Mouse (Mus musculus): ENCODE measurements around the gene Uqcrfs1. TPM values are rescaled to one million over a fixed set of nuclear protein-coding genes. Genes with fewer than 3 reads are reported as not detected.

The Uqcrfs1 gene
- 100 to 1,000 TPM; 462 to 488 (median 468) TPM for total RNA-seq (2022)

DNA sequence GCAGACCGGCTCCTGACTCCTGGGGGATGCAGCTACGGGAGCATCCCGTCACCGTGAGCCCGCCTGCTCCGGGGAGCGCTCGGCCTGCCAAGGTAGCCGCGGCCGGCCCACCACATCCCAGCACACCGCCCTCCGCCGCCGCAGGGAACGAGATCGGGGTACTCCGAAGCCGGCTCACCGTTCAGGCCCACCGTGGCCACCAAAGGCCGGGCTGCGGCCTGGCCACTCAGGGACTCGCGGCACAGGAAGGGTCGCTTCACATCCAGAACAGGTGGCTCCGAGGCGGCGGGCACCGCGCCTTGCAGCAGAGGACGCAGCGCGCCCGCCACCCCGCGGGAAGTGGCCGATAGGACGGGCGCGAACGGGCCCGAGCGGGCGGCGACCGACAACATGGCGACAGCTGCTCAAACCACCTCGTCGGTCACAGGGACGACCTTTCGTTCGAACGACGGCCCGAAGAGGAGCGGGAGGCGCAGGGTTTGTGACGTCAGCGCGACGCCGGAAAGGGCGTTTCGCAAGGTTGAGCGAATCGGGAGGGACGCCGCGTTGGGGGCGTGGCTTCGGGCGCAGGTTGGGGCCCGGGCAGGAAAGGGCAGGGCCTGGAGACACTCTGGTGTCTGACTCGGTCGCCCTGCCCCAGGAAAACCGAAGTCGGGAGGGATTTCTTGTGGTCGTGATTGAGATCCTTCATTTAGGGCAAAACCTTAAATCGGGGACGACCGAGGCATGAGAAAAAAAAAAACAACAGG, at the start of gene Uqcrfs1:
Gene Uqcrfs1, minus strand, starts transcription at position 507 of the 749 bp plus-strand sequence.
- peak; percentile 93 to 95 for DNase-seq (ENCODE audit: low spot score in 2 of 2)

GRCm38 (mm10) chr13:30585786-30586185, 40.6 kb upstream of the Uqcrfs1 start:
- no peak for DNase-seq (ENCODE audit: low spot score in 2 of 2)

DNA sequence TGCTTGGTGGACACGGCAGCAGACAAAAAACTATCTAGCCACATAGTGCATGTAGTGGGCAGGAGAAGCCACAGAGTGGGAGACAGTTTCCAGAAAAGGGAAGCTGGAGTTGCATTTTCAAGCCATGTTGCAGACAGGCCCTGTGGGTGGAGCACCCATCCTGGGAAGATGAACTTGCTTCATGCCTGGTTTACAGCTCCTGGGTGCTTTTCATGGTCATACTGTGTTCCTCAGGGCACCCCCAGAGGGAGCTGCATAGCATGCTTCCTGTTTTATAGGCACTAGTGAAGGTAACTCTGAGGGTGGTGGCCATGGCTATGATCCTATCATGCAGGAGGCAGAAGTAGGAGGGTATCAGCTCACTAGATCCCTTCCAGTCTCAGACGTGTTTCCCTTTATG, 37.4 kb upstream of the Uqcrfs1 start:
- DNase-seq (ENCODE audit: low spot score in 2 of 2): no peak

- DNase-seq (ENCODE audit: low spot score in 2 of 2): no peak
Measured at GRCm38 (mm10) chr13:30578806-30579205, 33.6 kb upstream of the Uqcrfs1 start.

- no peak for DNase-seq (ENCODE audit: low spot score in 2 of 2)
Measured at GRCm38 (mm10) chr13:30576819-30577218, 31.7 kb upstream of the Uqcrfs1 start.

DNA sequence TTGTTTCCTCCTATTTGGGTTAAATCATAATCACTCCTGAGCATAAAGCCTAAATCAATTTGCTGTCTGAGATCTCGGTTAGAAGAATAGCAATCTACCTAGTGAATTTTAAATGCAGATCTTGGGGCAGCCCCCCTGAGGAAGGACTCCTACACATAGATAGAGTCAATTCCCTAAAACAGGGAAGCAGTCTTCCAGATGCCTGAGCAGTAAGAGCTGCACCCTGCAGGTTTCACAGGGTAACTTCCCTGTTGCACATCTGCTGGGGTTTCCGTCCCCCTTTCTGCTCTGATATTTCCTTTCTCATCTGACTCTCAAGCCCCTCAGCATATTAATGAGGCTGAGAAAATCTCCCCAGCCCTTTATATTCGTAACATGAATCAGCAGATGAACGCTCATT, 27.8 kb upstream of the Uqcrfs1 start:
- DNase-seq (ENCODE audit: low spot score in 2 of 2): no peak

DNA sequence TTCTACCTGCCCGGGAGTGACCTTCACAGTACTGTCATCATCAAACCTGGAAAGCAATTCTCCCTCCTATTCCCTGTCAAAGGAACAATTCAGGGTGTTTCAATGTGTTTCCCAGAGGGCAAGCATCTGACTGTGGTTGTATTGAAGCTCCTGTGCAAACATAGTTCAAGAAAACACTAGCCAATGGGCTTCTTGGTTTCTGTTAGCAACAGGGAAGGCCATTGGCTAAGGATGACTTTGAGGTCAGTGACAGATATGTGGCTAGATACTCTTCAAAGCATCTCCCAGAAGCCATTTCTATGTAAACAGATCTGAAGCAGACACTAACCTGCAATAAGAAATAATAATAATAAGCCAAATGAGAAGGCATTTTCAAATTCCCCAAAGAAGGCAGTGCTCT, 25.0 kb upstream of the Uqcrfs1 start:
- DNase-seq (ENCODE audit: low spot score in 2 of 2): no peak

- no peak for DNase-seq (ENCODE audit: low spot score in 2 of 2)
Measured at GRCm38 (mm10) chr13:30567571-30567970, 22.4 kb upstream of the Uqcrfs1 start.

GRCm38 (mm10) chr13:30566767-30567166, 21.6 kb upstream of the Uqcrfs1 start:
- peak in 1 of 2 experiments; percentile 12 for DNase-seq (ENCODE audit: low spot score in 2 of 2)

GRCm38 (mm10) chr13:30560603-30561002, 15.4 kb upstream of the Uqcrfs1 start:
- no peak for DNase-seq (ENCODE audit: low spot score in 2 of 2)

GRCm38 (mm10) chr13:30560052-30560451, 14.9 kb upstream of the Uqcrfs1 start:
- no peak for DNase-seq (ENCODE audit: low spot score in 2 of 2)

GRCm38 (mm10) chr13:30557751-30558150, 12.6 kb upstream of the Uqcrfs1 start:
- DNase-seq (ENCODE audit: low spot score in 2 of 2): no peak

DNA sequence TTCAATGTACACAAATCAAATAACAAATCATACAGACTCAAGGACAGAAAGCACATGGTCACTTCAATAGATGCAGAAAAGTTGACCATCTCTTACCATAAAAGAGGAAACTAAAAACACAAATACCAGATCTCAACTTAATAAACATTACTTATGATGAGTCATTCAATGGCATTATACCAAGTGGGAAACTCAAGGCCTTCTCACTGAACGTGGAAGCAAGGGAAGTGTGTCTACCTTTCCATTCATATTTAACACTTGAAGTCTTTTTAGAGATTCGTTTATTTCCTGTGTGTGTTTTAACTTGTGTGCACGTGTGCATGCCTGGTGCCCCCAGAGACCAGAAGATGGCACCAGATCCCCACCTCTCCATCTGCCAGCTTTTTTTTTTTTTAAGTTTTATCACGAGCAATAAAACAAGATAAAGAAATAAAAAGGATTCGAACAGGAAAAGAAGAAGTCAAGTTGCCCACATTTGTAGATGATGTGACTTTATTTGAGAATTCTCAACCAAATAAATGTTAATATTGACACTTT, 8.0 kb upstream of the Uqcrfs1 start:
- DNase-seq (ENCODE audit: low spot score in 2 of 2): no peak

DNA sequence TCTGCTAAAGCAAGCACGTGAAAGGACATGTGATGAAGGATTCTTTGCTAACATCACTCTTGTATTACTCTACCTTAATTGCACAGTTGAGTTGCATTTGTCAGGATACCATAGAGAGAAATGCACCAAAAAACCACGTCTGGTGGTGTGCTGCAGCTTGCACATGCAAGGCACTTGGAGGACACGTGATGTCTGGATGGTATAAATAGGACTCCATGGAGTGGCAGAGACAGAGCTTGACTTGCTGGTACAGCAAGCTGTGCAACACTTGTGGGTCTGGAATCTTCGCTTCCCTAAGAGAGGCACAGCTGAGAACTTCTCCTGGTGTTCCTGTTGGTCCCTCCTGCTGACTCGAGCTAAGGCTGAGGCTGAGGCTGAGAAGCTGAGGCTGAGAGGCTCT, 4.2 kb upstream of the Uqcrfs1 start:
- DNase-seq (ENCODE audit: low spot score in 2 of 2): no peak

- peak; percentile 70 to 76 for DNase-seq (ENCODE audit: low spot score in 2 of 2)
Measured at GRCm38 (mm10) chr13:30548835-30549234, 3.7 kb upstream of the Uqcrfs1 start.

DNA sequence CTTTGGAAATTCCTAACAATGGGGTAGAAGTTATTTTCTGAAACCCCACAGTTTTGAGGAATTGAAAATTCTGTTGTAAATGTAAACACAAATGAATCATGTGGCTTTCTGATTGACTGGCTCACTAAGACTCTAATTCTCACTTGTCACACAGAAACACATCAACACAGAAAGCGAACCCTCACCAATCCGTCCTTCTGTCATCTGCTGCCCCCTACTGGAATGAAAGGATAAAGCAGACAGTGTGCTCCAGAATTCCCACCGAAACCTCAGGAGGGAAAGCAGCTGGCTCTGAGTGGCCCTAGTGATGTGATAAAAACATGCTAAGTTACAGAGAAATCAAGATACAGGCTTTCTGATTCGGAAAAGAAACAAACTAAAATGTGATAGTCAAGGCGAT, 14.4 kb downstream of the Uqcrfs1 start:
- no peak for DNase-seq (ENCODE audit: low spot score in 2 of 2)

DNA sequence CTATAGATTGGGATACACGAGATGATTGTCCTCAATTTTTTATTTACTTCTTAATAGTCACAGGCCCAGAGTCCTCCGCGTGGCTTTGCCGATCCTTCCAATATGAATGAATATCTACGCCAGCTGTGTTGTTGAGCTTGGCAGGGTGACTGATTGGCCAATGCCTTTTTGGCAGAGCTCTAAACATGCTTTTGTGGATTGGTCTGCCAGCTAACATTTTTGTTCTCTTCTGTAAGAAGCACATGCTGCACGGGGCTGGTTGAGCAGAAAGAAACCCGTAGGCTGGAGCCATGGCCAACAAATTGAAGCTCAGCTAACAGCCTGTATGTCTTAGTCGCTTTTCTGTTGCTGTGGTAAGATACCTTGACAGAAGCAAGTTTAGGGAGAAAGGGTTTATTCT, 20.2 kb downstream of the Uqcrfs1 start:
- peak; percentile 16 to 38 for DNase-seq (ENCODE audit: low spot score in 2 of 2)

DNA sequence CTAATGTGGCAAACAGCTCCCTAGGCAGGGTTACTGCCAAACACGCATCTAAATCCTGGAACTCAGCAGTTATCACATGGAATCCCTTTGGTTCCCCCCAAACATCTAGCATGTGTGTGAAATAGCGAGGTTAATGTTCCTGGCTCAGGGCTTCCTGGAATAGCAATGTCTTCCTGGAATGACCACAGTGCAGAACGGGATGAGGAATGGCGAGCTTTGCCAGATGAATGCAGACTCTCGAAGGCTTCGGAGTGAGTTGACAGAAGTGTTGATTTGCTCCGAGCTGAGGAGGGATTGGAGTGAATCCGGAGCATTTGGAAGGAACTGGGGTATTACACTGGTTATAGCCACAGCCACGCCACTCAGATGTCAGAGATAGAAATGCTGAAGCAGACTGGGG, 21.2 kb downstream of the Uqcrfs1 start:
- DNase-seq (ENCODE audit: low spot score in 2 of 2): peak in 1 of 2 experiments; percentile 30

- DNase-seq (ENCODE audit: low spot score in 2 of 2): no peak
Measured at GRCm38 (mm10) chr13:30523246-30523891, 21.8 kb downstream of the Uqcrfs1 start.

- DNase-seq (ENCODE audit: low spot score in 2 of 2): no peak
Measured at GRCm38 (mm10) chr13:30521282-30521902, 23.8 kb downstream of the Uqcrfs1 start.

GRCm38 (mm10) chr13:30518191-30518590, 27.0 kb downstream of the Uqcrfs1 start:
- DNase-seq (ENCODE audit: low spot score in 2 of 2): no peak

DNA sequence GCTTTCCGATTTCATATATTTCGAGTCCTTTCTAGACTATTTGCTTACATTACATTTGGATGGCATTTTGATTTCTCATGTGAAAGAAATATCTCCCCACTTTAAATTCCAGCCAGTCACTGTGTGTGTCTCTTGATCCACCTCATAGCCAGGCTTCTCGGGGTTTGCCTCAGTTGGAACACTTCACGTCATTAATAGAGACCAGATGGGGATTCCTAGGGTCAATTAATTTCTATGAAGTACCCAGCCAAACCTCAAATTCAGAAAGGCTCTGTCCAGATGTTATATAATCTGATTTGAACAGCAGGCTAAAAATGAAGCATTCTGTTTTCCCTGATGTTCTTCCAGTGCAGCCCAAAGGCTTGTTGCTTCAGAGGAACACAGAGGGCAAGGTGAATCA, 37.5 kb downstream of the Uqcrfs1 start:
- DNase-seq (ENCODE audit: low spot score in 2 of 2): no peak

Data from gastrocnemius, adult 8-10 months (tissue).